Mouse (Mus musculus): ENCODE measurements around the gene Slc30a1. TPM values are rescaled to one million over a fixed set of nuclear protein-coding genes. Genes with fewer than 3 reads are reported as not detected.
A peak's percentile ranks its signal among the peaks of the same experiment; 100 is the strongest.

The Slc30a1 gene
- polyA plus RNA-seq, 1 experiment from 2014 or later, result 3.7 TPM

DNA sequence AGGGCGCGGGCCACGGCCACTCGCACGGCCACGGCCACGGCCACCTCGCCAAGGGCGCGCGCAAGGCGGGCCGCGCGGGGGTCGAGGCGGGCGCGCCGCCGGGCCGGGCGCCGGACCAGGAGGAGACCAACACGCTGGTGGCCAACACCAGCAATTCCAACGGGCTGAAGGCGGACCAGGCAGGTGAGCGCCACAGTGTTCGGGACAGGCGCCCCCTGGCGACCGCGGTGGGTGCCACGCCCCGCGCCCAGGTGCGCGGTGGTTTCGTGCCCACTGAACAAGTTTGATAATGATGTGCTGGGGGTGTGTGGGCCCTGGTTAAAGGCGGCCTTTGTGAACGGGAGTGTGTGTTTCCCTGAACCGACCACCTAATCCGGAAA is 854 bp downstream of the Slc30a1 start:
- peaks cover 10% of the 10 kb centered on the region; the same call in 1 of the 2 replicates for H3K36me3 ChIP-seq
- H3K27ac ChIP-seq (replicated peaks), result peak overlapping the region; percentile 82
- H3K4me3 ChIP-seq, result peak overlapping the region; percentile 96
- H3K9me3 ChIP-seq, result no peaks in the 10 kb centered on the region
- peak overlapping the region; percentile 92 for H3K4me2 ChIP-seq (replicated peaks)
- peak; percentile 12 for ATAC-seq (replicated peaks)
- no peaks in the 10 kb centered on the region for H3K27me3 ChIP-seq
- peak overlapping the region; percentile 83 for H3K9ac ChIP-seq (replicated peaks)
- peaks cover 53% of the 10 kb centered on the region for H3K4me1 ChIP-seq
- under 1% methylated on average over 43 of the region's 43 CpGs for WGBS

DNA sequence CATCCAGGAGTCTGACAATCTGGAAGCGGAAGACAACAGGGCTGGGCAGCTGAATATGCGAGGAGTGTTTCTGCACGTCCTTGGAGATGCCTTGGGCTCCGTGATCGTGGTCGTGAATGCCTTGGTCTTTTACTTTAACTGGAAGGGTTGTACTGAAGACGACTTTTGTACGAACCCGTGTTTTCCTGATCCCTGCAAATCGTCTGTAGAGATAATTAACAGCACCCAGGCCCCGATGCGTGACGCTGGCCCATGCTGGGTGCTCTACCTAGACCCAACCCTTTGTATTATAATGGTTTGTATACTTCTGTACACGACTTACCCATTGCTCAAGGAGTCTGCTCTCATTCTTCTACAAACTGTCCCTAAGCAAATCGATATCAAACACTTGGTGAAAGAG is 2.3 kb downstream of the Slc30a1 start:
- WGBS, result 92% methylated on average over 15 of the region's 15 CpGs
- no peaks in the 10 kb centered on the region for H3K27me3 ChIP-seq
- H3K4me2 ChIP-seq (replicated peaks), result peak overlapping the region; percentile 92; the same call in 1 of the 2 replicates
- no peak for ATAC-seq (replicated peaks)
- no peak overlapping the region for H3K9ac ChIP-seq (replicated peaks)
- H3K36me3 ChIP-seq, result peaks cover 10% of the 10 kb centered on the region; the same call in 1 of the 2 replicates
- H3K27ac ChIP-seq (replicated peaks), result no peak overlapping the region
- H3K9me3 ChIP-seq, result no peaks in the 10 kb centered on the region
- peak overlapping the region; percentile 96; the same call in 1 of the 2 replicates for H3K4me3 ChIP-seq
- peaks cover 54% of the 10 kb centered on the region for H3K4me1 ChIP-seq

DNA sequence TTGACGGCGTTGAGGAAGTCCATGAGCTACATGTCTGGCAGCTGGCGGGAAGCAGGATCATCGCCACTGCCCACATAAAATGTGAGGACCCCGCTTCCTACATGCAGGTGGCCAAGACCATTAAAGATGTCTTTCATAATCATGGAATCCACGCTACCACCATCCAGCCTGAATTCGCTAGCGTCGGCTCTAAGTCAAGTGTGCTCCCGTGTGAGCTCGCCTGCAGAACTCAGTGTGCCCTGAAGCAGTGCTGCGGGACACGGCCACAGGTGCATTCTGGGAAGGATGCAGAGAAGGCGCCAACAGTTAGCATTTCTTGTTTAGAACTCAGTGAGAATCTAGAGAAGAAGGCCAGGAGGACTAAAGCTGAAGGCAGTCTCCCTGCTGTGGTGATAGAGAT is 2.7 kb downstream of the Slc30a1 start:
- WGBS, result 92% methylated on average over 14 of the region's 14 CpGs
- H3K4me1 ChIP-seq, result peaks cover 54% of the 10 kb centered on the region
- H3K4me3 ChIP-seq, result no peak overlapping the region
- H3K36me3 ChIP-seq, result peaks cover 10% of the 10 kb centered on the region; the same call in 1 of the 2 replicates
- no peak overlapping the region for H3K4me2 ChIP-seq (replicated peaks)
- no peak for ATAC-seq (replicated peaks)
- no peaks in the 10 kb centered on the region for H3K9me3 ChIP-seq
- no peaks in the 10 kb centered on the region for H3K27me3 ChIP-seq
- H3K27ac ChIP-seq (replicated peaks), result no peak overlapping the region
- no peak overlapping the region for H3K9ac ChIP-seq (replicated peaks)

DNA sequence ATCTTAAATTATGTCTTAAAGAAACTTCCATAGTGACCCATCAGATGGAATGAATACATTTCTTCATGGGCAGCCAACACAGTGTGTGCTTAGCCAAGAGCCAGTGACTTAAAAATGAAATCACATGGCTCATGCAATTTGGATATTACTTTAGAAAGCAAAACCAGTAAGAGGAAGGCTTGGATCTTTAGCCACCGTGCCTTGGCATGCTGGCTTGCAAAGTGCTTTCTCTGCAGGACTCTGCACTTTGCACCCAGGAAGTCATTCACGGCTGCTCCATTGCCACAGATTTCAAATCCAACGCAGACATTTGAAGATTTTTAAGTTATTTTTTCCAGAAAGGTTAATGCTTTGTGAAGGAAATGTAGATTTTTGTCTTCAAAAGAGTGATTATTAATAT is 4.1 kb downstream of the Slc30a1 start:
- H3K9ac ChIP-seq (replicated peaks), result no peak overlapping the region
- no peak overlapping the region for H3K4me3 ChIP-seq
- peaks cover 52% of the 10 kb centered on the region for H3K4me1 ChIP-seq
- WGBS, result 80% methylated on average over 3 of the region's 3 CpGs
- H3K36me3 ChIP-seq, result peaks cover 10% of the 10 kb centered on the region; the same call in 1 of the 2 replicates
- H3K27ac ChIP-seq (replicated peaks), result no peak overlapping the region
- H3K27me3 ChIP-seq, result no peaks in the 10 kb centered on the region
- no peak for ATAC-seq (replicated peaks)
- no peak overlapping the region for H3K4me2 ChIP-seq (replicated peaks)
- H3K9me3 ChIP-seq, result no peaks in the 10 kb centered on the region

GRCm38 (mm10) chr1:191911067-191911668 is 4.6 kb downstream of the Slc30a1 start:
- no peak overlapping the region for H3K4me2 ChIP-seq (replicated peaks)
- peaks cover 49% of the 10 kb centered on the region for H3K4me1 ChIP-seq
- no peak overlapping the region for H3K27ac ChIP-seq (replicated peaks)
- 87% methylated on average over 3 of the region's 3 CpGs for WGBS
- H3K4me3 ChIP-seq, result no peak overlapping the region
- H3K9me3 ChIP-seq, result no peaks in the 10 kb centered on the region
- no peak overlapping the region for H3K9ac ChIP-seq (replicated peaks)
- H3K36me3 ChIP-seq, result peaks cover 10% of the 10 kb centered on the region; the same call in 1 of the 2 replicates
- no peaks in the 10 kb centered on the region for H3K27me3 ChIP-seq
- no peak for ATAC-seq (replicated peaks)

GRCm38 (mm10) chr1:191914647-191915046 is 8.1 kb downstream of the Slc30a1 start:
- Histone ChIP-seq H3K4me2 (replicated peaks) (no peak overlapping the region), H3K27me3 (no peaks in the 10 kb centered on the region), H3K9me3 (no peaks in the 10 kb centered on the region), H3K36me3 (0 out of 2 replicates have a peak, but pooled peaks cover under 1% of the 10 kb centered on the region), H3K4me1 (peaks cover 24% of the 10 kb centered on the region), H3K4me3 (no peak overlapping the region), H3K9ac (replicated peaks) (no peak overlapping the region), H3K27ac (replicated peaks) (no peak overlapping the region)
- 86% methylated on average over 6 of the region's 6 CpGs for WGBS
- no peak for ATAC-seq (replicated peaks)

DNA sequence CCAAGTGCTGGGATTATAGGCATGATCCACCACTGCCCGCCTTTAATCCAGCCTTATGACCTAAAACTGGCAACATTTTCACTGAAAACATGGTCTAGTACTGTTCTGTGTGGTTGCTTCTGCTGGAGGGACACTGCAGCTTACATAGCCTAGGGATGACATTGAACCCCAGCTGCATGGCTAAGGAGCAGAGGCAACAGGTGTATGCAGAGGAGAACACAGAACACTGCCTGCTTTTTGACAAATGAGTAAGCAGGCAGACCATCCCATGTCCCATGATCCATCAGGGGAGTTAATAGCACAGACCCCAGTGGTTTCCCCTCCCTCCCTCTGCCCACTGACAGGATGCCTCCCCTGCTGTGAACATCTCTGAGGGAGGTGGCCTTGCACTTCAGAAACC is 9.0 kb downstream of the Slc30a1 start:
- Histone ChIP-seq H3K9me3 (no peaks in the 10 kb centered on the region), H3K4me1 (peaks cover 16% of the 10 kb centered on the region), H3K27ac (replicated peaks) (no peak overlapping the region), H3K4me2 (replicated peaks) (no peak overlapping the region), H3K9ac (replicated peaks) (no peak overlapping the region), H3K27me3 (no peaks in the 10 kb centered on the region), H3K36me3 (no peaks in the 10 kb centered on the region), H3K4me3 (no peak overlapping the region)
- WGBS, result 88% methylated on average over 1 of the region's 1 CpGs
- ATAC-seq (replicated peaks), result no peak

DNA sequence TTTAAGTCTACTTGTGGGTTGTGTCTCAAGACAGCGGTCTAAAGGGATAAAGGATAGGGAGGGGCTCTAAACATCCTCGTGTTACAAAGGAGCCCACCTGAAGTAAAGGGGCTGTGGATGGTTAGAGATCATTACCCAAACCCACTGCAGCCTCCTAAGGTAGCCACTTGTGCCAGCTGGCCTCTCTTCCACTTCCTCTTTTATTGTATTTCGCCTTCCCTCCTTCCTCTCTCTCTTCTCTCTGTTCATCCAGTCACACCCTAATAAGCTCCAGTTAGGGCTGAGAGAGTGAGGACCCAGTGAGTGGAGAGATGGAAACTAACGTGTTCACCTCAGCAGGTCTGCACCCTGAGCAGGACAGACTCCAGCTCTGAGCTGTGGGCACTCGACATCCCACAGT is 10.3 kb downstream of the Slc30a1 start:
- no peak overlapping the region for H3K4me3 ChIP-seq
- no peak for ATAC-seq (replicated peaks)
- H3K4me2 ChIP-seq (replicated peaks), result no peak overlapping the region
- H3K27ac ChIP-seq (replicated peaks), result no peak overlapping the region
- WGBS, result 62% methylated on average over 5 of the region's 5 CpGs
- no peaks in the 10 kb centered on the region for H3K36me3 ChIP-seq
- H3K9me3 ChIP-seq, result no peaks in the 10 kb centered on the region
- no peaks in the 10 kb centered on the region for H3K27me3 ChIP-seq
- H3K4me1 ChIP-seq, result peaks cover 7% of the 10 kb centered on the region; the same call in 1 of the 2 replicates
- H3K9ac ChIP-seq (replicated peaks), result no peak overlapping the region

DNA sequence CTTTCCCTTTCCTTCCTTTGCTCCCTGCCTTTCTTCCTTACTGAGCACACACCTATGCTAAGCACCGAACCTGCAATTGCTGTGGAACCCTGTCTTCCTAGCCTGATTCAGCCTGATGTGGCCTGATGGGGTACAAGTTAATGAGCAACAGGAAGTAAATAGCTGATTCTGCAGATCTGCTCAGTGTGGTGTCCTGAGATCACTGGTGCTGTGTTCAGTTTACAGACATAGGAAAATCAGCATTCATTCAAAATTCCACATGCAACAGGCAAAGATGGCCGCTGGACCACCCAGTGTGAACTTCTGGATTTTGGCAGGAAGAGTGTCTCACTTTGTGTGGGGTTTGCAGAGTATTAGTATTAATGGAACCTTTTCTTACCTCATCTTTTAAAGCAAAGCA is 12.8 kb downstream of the Slc30a1 start:
- Histone ChIP-seq H3K4me3 (no peak overlapping the region), H3K27ac (replicated peaks) (no peak overlapping the region), H3K9me3 (no peaks in the 10 kb centered on the region), H3K36me3 (no peaks in the 10 kb centered on the region), H3K27me3 (no peaks in the 10 kb centered on the region), H3K4me2 (replicated peaks) (no peak overlapping the region), H3K4me1 (no peaks in the 10 kb centered on the region), H3K9ac (replicated peaks) (no peak overlapping the region)
- WGBS, result 87% methylated on average over 2 of the region's 2 CpGs
- no peak for ATAC-seq (replicated peaks)

- H3K9ac ChIP-seq (replicated peaks), result no peak overlapping the region
- 95% methylated on average over 3 of the region's 3 CpGs for WGBS
- no peak overlapping the region for H3K4me3 ChIP-seq
- H3K36me3 ChIP-seq, result no peaks in the 10 kb centered on the region
- no peaks in the 10 kb centered on the region for H3K9me3 ChIP-seq
- no peak overlapping the region for H3K4me2 ChIP-seq (replicated peaks)
- H3K4me1 ChIP-seq, result no peaks in the 10 kb centered on the region
- H3K27me3 ChIP-seq, result no peaks in the 10 kb centered on the region
- ATAC-seq (replicated peaks), result no peak
- H3K27ac ChIP-seq (replicated peaks), result no peak overlapping the region
Observed at GRCm38 (mm10) chr1:191921701-191922100, 15.1 kb downstream of the Slc30a1 start.

GRCm38 (mm10) chr1:191925496-191925895 is 18.9 kb downstream of the Slc30a1 start:
- H3K27ac ChIP-seq (replicated peaks), result no peak overlapping the region
- H3K4me3 ChIP-seq, result no peak overlapping the region
- no peaks in the 10 kb centered on the region for H3K27me3 ChIP-seq
- no peak for ATAC-seq (replicated peaks)
- no peak overlapping the region for H3K4me2 ChIP-seq (replicated peaks)
- H3K36me3 ChIP-seq, result no peaks in the 10 kb centered on the region
- no peaks in the 10 kb centered on the region for H3K9me3 ChIP-seq
- WGBS, result 56% methylated on average over 4 of the region's 4 CpGs
- H3K4me1 ChIP-seq, result no peaks in the 10 kb centered on the region
- H3K9ac ChIP-seq (replicated peaks), result no peak overlapping the region

GRCm38 (mm10) chr1:191926681-191927080 is 20.1 kb downstream of the Slc30a1 start:
- WGBS, result 76% methylated on average over 3 of the region's 3 CpGs
- no peak for ATAC-seq (replicated peaks)
- no peak overlapping the region for H3K4me3 ChIP-seq
- no peak overlapping the region for H3K27ac ChIP-seq (replicated peaks)
- no peaks in the 10 kb centered on the region for H3K27me3 ChIP-seq
- no peak overlapping the region for H3K9ac ChIP-seq (replicated peaks)
- H3K4me1 ChIP-seq, result no peaks in the 10 kb centered on the region
- no peaks in the 10 kb centered on the region for H3K36me3 ChIP-seq
- no peak overlapping the region for H3K4me2 ChIP-seq (replicated peaks)
- no peaks in the 10 kb centered on the region for H3K9me3 ChIP-seq

- Histone ChIP-seq H3K9ac (replicated peaks) (no peak overlapping the region), H3K36me3 (no peaks in the 10 kb centered on the region), H3K27ac (replicated peaks) (no peak overlapping the region), H3K27me3 (no peaks in the 10 kb centered on the region), H3K9me3 (no peaks in the 10 kb centered on the region), H3K4me2 (replicated peaks) (no peak overlapping the region), H3K4me1 (no peaks in the 10 kb centered on the region), H3K4me3 (no peak overlapping the region)
- 83% methylated on average over 7 of the region's 7 CpGs for WGBS
- ATAC-seq (replicated peaks), result no peak
Observed at GRCm38 (mm10) chr1:191928345-191928744, 21.8 kb downstream of the Slc30a1 start.

All from forebrain, embryonic 15.5 days (tissue).